Mouse (Mus musculus) lung, postnatal 0 days (tissue): ENCODE data around the gene Dnah11. TPM values are rescaled to one million over a fixed set of nuclear protein-coding genes. Genes with fewer than 3 reads are reported as not detected.
A peak's percentile ranks its signal among the peaks of the same experiment; 100 is the strongest.

Experiments
- ATAC-seq: fragments of 200-750 bp; cut with Nextera tagmentation; 2 replicates; pipeline ENCODE4 v1.8.0; 2017; ENCODE audit warnings: moderate library complexity
- DNase-seq: peaks from one replicate; pipeline ENCODE4 v3.0.0-alpha.2; 2016; ENCODE audit warnings: low spot score
- H3K27ac ChIP-seq: fragments of 300-500 bp; sonication (generic); 2 replicates; pipeline ENCODE4 v1.5.1; 2014; ENCODE audit warnings: antibody characterized with exemption, mild to moderate bottlenecking, low read length, mixed read lengths
- H3K27me3 ChIP-seq: fragments of 300-500 bp; sonication (generic); replicated peaks from 2 replicates; pipeline ENCODE4 v1.6.1; 2014; ENCODE audit warnings: low read length, mixed read lengths; ENCODE audit not compliant: insufficient read depth
- H3K36me3 ChIP-seq: fragments of 300-500 bp; sonication (generic); 2 replicates; pipeline ENCODE4 v1.6.1; 2014; ENCODE audit warnings: low read length, mixed read lengths; ENCODE audit not compliant: insufficient read depth
- H3K4me1 ChIP-seq: fragments of 300-500 bp; sonication (generic); 2 replicates; pipeline ENCODE4 v1.6.1; 2014; ENCODE audit warnings: antibody characterized with exemption, low read depth, low read length, mixed read lengths; ENCODE audit not compliant: insufficient read depth
- H3K4me2 ChIP-seq: fragments of 300-500 bp; sonication (generic); replicated peaks from 2 replicates; pipeline ENCODE4 v1.6.1; 2014; ENCODE audit warnings: low read depth, mild to moderate bottlenecking, low read length, moderate library complexity, mixed read lengths
- H3K4me3 ChIP-seq: fragments of 300-500 bp; sonication (generic); 2 replicates; pipeline ENCODE4 v1.5.1; 2014; ENCODE audit warnings: low read depth, low read length
- H3K9ac ChIP-seq: fragments of 300-500 bp; sonication (generic); replicated peaks from 2 replicates; pipeline ENCODE4 v1.6.1; 2014; ENCODE audit warnings: low read depth, mild to moderate bottlenecking
- H3K9me3 ChIP-seq: fragments of 300-500 bp; sonication (generic); 2 replicates; pipeline ENCODE4 v1.6.1; 2016; ENCODE audit warnings: low read length, mixed read lengths
- CTCF ChIP-seq: IDR thresholded peaks from 2 replicates; pipeline ENCODE4 v1.5.1; 2016; ENCODE audit warnings: antibody characterized with exemption, mild to moderate bottlenecking
- EP300 ChIP-seq: IDR thresholded peaks from 2 replicates; pipeline ENCODE4 v1.6.1; 2016; ENCODE audit warnings: antibody characterized with exemption, mild to moderate bottlenecking, control low read depth
- WGBS: fragments of 180-500 bp; shearing (Covaris S2); extraction: QIAGEN DNeasy Blood & Tissue Kit; methylation state at CpG from one replicate; pipeline ENCODE4 v1.1.7; 2014; 5-methylcytosine and 5-hydroxymethylcytosine counted together
- polyA plus RNA-seq: library from polyadenylated mRNA; unstranded; fragments of >200 nt; fragmentation: Nextera tagmentation; extraction: Ambion mirVana; gene quantifications from 2 replicates; pipeline ENCODE4 v1.2.1, GENCODE M21; 2015

The Dnah11 gene
- 0.51 and 1.3 TPM in 2 replicates for polyA plus RNA-seq

DNA sequence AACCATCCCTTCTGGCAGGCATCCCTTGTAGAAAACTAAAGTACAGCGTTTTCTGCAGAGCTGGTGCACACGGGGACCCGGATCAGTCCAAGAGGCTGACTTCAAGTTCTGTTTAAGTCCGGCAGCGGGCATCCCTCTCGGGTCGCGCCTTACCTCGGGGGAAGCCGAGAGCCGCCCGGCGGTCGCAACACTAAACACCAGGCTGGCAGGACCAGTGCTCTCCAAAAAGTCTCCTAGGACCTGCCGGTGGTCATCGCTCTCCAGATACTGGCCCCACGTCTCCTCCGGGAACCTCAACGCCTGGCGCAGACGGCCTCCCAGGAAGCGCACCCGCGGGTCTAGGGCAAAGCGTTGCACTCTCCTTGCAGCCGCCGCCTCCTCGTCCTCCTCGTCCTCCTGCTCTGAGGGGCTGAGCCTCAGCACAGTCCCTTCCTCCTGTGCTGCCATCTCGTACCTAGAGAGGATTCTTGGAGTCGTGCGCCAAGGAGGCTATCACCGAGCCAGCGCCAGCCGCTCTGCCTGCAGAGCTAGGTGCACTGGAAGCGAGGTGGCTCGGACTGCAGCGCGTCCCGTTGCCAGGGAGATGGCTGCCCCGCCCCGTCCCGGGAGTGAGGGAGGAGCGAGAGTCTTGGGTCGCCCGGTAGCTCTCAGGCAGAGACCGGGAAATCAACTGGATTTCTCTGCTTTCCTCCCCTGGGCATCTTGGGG lies at the start of gene Dnah11:
TSS of gene Dnah11 (minus strand) at position 658 of the 708 bp plus-strand sequence.
- Histone ChIP-seq H3K27me3 (0 out of 2 replicates have a peak, but pooled peaks cover 13% of the 10 kb centered on the region), H3K27ac (no peak within 1 kb of the TSS), H3K4me3 (peak within 1 kb of the TSS; percentile 50), H3K4me2 (peak within 1 kb of the TSS; percentile 90), H3K9ac (no peak within 1 kb of the TSS), H3K36me3 (no peaks in the 10 kb centered on the region), H3K9me3 (no peaks in the 10 kb centered on the region), H3K4me1 (peaks cover 3% of the 10 kb centered on the region; the same call in 1 of the 2 replicates)
- TF ChIP-seq EP300 (no peak), CTCF (peak; percentile 8; the same call in 1 of the 2 replicates)
- under 1% methylated on average over 47 of the region's 47 CpGs for WGBS
- DNase-seq, result peak; percentile 81
- peak; percentile 99 for ATAC-seq

DNA sequence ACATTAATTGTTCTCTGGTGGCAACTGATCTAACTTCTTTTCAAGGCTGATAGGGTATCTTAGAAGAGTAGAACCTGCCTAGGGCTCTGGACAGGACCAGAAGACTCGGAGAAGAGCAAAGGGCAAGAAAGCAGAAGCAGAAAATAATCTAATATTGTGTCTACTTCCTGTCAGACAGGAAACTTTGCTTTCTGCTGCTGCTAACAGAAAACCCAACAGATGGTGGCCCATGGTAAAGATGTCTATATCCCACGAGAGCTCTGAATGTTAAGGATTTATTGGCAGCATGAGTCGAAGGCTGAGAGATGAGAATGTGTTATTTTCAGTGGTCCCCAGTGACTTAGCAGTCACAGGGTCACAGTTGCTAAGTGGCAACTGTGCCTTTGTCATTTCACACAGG lies 22.3 kb upstream of the Dnah11 start:
- Histone ChIP-seq H3K9ac (no peak overlapping the region), H3K27me3 (no peaks in the 10 kb centered on the region), H3K4me3 (no peak overlapping the region), H3K9me3 (no peaks in the 10 kb centered on the region), H3K4me1 (no peaks in the 10 kb centered on the region), H3K27ac (no peak overlapping the region), H3K36me3 (no peaks in the 10 kb centered on the region), H3K4me2 (no peak overlapping the region)
- no peak for DNase-seq
- WGBS, result 47% methylated on average over 3 of the region's 3 CpGs
- ATAC-seq, result no peak
- TF ChIP-seq EP300 (no peak), CTCF (no peak)

DNA sequence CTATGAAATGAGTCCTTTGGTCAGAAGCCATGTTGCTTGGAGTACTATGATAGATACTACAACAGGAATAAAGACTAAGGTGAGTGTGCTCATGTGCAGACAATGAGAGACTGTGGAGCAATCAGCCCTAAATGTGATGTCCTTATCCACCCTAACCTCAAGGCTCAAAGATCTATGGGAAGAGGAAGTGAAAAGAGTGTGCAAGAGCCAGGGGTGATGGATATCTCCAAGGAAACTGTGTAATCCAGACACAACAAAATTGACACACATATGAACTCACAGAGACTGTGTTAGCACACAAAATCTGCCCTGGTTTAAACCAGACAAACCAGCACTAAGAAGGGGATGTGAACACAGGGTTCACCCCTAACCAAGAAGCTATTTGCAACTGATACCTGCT lies 21.2 kb upstream of the Dnah11 start:
- Histone ChIP-seq H3K36me3 (no peaks in the 10 kb centered on the region), H3K4me2 (no peak overlapping the region), H3K27me3 (no peaks in the 10 kb centered on the region), H3K27ac (no peak overlapping the region), H3K4me3 (no peak overlapping the region), H3K9ac (no peak overlapping the region), H3K9me3 (no peaks in the 10 kb centered on the region), H3K4me1 (no peaks in the 10 kb centered on the region)
- ATAC-seq, result no peak
- no peak for TF ChIP-seq EP300
- TF ChIP-seq CTCF, result no peak
- DNase-seq, result no peak

DNA sequence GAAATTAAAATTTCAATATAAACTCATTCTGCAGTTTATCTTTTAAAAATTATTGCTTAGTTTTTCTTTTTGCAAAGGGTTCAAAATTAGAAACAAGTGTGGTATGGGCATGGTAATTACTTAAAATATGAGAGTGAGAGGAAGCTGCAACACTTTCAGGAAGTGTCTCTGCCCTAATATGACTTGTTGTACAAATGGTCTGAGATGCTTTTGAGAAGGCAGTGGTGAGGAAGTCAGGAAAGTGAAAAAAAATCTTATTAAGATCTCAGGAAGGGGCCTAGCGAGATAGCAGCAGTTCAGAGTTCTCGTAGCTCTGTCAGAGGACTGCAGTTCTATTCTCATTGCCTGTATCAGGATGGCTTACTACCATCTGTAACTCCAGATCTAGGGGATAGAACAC lies 13.3 kb upstream of the Dnah11 start:
- no peak for TF ChIP-seq CTCF
- no peak for TF ChIP-seq EP300

DNA sequence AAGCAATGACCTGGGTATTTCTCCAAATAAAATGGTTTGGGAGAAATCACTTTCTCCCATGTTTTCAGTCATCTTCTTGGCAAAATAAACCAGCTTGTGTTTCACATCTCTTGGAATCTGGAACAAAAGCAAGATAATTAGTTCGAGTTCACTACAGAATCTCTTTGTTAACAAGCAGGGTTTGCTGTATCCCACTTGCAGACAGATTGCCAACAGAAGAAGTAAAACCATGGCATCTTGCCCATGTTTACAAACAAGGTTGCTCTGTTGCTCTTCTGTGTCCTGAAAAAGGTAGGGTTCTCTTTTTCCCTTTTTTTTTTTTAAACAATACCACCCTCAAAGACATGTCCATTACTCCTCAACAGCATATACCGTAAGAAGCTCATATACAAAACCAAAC lies 2.3 kb downstream of the Dnah11 start:
- Histone ChIP-seq H3K27me3 (0 out of 2 replicates have a peak, but pooled peaks cover 13% of the 10 kb centered on the region), H3K36me3 (no peaks in the 10 kb centered on the region), H3K4me1 (peaks cover 3% of the 10 kb centered on the region; the same call in 1 of the 2 replicates), H3K9me3 (no peaks in the 10 kb centered on the region), H3K9ac (no peak overlapping the region), H3K4me2 (no peak overlapping the region), H3K4me3 (no peak overlapping the region), H3K27ac (no peak overlapping the region)
- 30% methylated on average over 2 of the region's 2 CpGs for WGBS
- TF ChIP-seq CTCF, result no peak
- TF ChIP-seq EP300, result no peak
- DNase-seq, result no peak
- ATAC-seq, result no peak

More for the DNA sequence above, 13.3 kb upstream of the Dnah11 start:
- Histone ChIP-seq H3K9ac (no peak overlapping the region), H3K4me2 (no peak overlapping the region), H3K4me1 (no peaks in the 10 kb centered on the region), H3K36me3 (no peaks in the 10 kb centered on the region), H3K27ac (no peak overlapping the region), H3K4me3 (no peak overlapping the region), H3K27me3 (no peaks in the 10 kb centered on the region), H3K9me3 (no peaks in the 10 kb centered on the region)
- DNase-seq (no peak), ATAC-seq (no peak)
- WGBS, result 56% methylated on average over 2 of the region's 2 CpGs

DNA sequence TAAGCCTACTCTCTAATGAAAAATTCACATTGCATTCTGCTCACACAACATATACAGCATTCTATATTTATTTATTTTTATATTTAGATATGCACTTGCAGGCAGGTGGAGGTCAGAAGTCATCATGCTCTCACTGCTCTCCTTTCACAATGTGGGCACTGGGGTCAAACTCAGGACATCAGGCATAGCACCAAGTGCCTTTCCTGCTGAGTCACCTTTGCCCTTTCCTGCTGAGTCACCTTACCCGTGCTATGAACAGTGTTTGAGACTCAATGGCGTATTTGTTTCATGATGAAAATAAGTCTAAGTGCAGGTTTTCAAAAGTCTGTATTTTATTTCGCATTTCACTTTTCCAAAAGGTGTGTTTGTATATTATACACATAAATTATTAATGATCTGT lies 9.3 kb downstream of the Dnah11 start:
- Histone ChIP-seq H3K27ac (no peak overlapping the region), H3K4me1 (peaks cover 10% of the 10 kb centered on the region; the same call in 1 of the 2 replicates), H3K9ac (no peak overlapping the region), H3K4me3 (no peak overlapping the region), H3K36me3 (no peaks in the 10 kb centered on the region), H3K9me3 (no peaks in the 10 kb centered on the region), H3K4me2 (no peak overlapping the region), H3K27me3 (no peaks in the 10 kb centered on the region)
- ATAC-seq, result no peak
- TF ChIP-seq EP300 (no peak), CTCF (no peak)
- no peak for DNase-seq
- WGBS, result 76% methylated on average over 3 of the region's 3 CpGs
